Mouse (Mus musculus) adrenal gland, postnatal 4 days (tissue): ENCODE data around the gene Gm1113. TPM values are rescaled to one million over a fixed set of nuclear protein-coding genes. Genes with fewer than 3 reads are reported as not detected.

Experiments used
- DNase-seq, 2 experiments: peaks; one replicate each; pipeline ENCODE4 v3.0.0; 2021 to 2022; ENCODE audit warnings: low spot score in 2 of 2, mixed read lengths in 2 of 2
- long read RNA-seq, 2 experiments: library from polyadenylated mRNA; stranded (forward); transcript quantifications; one replicate each; pipeline ENCODE4 v2.0.0; 2021
- total RNA-seq, 2 experiments: library from RNA; stranded (reverse); gene quantifications; 2 replicates each; pipeline ENCODE4 v1.2.3; 2021

Gene Gm1113
- total RNA-seq: not detected
- long read RNA-seq, experiment 1: 0 reads
- long read RNA-seq, experiment 2: 0 reads

DNA sequence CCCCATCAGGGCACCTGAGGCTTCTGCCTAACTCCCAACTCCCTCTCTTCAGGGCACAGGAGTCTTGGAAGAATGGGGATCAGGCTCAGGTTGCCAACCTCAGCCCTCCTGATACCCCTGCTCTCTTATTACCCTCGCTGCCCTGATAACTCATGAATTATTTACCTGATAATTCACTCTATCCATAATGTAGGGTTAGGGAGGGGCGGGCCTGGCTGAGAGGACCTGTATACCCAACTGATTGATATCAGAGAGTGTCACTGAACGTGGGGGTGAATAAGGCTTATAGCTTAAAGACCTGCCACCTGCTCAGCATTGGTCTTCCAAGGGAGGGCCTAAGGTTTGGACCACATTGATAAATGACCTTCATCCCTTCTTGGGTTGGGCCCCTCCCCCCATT is at the start of gene Gm1113:
Gene Gm1113 (minus strand): TSS at position 101 of the 400 bp plus-strand sequence.
- no peak for DNase-seq

DNA sequence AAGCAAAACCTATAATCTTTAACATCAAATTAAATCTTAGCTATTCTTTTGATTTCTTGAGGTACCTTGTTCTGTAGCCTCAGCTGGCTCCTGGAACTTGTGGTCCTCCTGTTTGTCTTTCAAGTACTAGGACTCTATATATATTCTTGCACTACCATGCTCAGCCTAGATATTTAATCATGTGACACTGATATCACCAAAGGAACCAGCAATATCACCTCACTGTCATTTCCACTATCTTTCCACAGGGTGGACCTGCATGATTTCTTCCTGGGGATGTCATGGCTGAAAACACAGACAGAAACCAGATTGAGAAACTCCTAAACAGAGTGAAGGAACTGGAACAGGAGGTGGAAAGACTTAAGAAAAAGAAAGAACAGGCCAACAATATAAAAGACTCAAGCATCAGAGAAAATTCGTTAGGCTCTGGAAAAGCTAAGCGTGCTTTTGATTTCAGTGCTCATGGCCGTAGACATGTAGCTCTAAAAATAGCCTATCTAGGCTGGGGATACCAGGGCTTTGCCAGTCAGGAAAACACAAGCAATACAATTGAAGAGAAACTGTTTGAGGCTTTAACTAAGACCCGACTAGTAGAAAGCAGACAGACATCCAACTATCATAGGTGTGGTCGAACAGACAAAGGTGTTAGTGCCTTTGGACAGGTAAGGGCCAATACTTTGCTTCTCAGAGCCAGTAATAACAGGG is 46.6 kb upstream of the Gm1113 start:
- no peak for DNase-seq

DNA sequence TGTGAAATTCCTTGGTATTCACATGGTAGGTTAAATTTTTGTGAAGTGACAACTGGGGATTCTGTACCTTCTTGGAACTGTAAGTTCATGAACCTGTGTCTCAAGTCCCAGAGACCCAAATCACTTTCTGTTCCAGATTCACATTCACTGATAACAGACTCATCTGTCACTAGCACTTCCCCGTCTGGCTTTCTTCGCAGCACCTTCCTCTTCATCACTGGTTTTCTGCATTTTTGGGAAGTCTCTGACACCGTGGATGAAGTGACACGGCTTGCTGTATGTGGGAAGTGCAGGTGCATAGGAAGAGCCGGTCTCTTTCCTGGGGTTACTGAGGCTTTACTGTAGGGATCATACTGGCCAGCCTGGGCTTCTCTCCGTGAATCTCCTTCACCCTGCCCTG is 43.5 kb upstream of the Gm1113 start:
- DNase-seq: no peak

DNA sequence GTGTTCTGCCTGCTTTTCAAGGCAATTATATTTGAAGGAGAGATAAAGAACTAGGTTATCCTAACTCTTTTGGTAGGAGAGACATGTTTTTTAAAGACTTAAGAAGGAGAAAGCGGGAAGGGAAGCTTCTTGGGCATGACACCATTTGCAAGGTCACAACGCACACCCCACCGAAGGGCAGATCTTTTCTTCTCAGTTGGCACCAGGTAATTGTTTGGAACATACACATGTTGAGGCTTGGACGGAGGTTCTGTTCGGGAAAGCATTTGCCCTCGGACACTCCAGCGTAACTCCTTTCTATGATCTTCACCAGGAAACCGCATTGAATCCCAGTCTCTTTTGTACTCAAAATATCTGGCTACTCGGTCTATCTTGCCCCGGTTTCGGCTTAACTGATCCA is 43.0 kb upstream of the Gm1113 start:
- DNase-seq: no peak

DNA sequence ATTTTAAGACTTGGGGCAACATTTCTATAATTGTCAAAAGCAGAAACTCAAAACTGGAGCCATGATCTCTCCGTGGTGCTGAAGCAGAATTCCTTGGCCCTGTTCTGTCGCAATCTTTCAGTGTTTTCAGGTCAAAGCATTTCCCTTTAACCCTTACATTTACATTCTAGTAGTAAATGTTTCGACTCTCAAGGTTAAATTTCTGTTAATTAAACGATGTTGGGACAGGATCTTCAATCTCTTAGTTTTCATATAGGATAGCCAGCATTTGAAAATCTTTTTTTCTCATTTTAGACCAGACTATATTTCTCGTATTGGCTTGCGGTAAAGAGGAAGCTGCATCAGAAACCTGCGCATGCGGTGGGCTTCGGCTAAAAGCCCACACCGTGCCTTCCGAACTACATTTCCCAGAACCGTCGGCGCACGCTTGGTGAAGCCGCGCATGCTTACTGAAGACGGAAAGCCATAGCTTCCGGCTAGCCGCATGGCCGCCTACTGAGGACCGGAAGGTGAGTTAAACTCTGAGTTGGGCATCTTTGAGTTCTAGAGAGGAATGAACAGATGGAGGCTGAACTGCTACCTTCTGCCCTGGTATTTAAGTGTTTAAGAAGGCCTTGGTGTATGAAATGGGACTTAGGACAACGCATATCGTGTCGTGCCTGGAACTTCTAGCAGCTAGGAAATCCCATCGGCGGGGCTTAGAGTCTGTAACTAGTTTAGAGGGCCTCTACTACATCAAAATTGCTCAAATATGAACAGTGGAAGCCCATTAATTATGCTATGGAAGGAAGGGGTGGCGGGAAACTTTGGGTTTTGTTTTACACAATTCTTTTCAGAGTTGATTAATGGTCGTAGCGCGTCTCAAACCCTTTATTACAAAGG is 41.2 kb upstream of the Gm1113 start:
- peak; percentile 30 to 43 for DNase-seq

DNA sequence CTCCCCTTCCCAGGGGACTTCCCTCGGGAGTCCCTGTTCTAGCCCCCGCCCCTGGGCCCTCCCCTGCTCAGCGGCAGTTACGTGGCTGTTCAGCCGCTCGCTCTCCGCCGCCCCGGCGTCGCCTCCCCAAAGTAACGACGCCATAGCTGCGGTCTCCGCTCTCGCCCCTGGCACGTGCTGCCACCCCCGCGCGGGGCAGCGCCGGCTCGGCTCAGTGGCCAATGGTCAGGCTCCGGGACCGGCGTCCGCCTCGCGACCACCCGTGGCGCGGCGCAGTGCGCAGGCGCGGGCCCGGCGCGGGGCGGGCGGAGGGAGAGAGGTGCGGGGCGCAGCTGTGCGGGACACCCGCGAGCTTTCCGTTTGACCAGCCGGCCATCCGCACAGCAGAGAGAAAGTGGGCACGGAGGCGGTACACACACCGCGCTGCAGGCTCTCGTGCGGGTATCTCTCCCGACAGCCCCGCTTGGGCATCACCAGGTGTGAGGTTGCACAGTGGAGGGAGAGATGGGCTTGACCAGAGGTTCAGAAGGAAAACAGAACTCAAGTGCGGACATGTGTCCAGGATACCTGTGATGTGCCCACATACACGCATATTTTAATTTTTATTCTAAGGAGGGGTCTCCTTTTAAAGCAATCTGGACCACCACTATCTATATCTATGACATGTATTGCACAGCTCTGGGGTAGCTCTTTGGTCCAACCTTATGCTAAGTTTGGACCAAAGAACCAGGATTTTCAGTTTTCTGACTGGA is 40.4 kb upstream of the Gm1113 start, which contains the start of the genes Ddx25 and Pus3:
Gene Ddx25 (minus strand): TSS at position 272 of the 752 bp plus-strand sequence.
Gene Pus3 (plus strand): TSS at position 339 of the 752 bp plus-strand sequence.
- DNase-seq: no peak

DNA sequence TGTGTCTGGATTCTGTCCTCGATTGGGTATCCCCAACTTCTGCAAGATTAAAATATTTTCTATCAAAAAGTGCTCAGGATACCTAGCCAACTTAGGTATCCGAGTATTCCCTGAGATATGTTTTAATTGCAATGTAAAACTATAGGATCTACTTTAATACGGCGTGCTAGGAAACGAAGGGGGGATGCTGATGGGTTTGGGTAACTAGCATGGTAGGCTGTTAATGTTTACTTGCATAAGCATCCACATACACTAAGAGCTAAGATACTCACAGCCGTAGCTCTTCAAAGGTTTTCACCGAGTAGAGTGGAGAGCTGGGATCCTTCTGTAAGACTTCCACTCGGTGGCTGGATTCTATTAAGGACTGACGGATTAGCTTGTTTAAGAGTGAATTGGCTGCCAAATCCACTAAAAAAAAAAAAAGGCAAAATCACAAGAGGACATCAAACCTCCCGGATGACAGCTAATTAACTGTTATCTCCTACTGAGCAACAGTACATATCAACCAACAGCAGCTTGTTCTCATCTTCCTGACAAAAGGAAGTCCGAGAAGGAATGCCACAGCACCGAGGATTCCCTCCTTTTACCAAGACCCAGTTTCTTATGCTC is 38.5 kb upstream of the Gm1113 start:
- no peak for DNase-seq

DNA sequence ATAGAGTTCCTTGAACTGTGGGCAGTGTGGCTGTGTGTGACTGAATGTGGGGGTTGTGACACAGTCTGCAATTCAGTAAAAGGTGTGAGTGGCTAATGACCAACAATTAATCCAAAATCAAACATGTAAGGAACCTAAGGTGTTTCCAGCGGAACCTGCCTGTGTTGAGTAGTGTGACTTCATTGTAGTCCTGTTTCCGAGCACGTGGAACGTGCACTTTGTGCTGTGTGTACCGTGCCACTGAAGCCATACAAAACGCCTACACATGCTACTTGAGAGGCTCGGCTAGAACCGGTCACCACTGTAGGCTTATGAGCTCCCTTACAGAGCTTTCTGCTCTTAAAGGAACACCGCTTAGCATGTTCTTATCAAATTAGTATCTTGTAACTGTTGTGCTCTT is 30.4 kb upstream of the Gm1113 start:
- DNase-seq: no peak

DNA sequence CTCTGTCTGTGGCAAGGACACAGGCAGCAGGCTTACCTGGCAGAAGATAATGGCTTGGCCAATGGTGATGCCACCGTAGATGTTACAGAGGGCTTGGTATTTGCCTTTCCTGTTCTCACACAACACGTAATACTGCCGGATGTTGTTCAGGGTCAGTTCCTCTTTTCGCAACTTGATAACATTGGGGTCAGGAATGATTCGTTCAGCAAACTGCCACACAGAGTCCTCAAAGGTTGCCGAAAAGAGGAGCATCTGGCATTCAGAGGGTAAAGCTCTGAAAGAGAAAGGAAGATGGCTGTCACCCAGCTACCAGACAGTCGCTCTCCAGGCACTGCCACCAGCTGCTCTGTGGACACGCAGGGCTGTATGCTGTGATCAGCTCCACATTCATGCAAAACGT is 28.7 kb upstream of the Gm1113 start:
- no peak for DNase-seq

DNA sequence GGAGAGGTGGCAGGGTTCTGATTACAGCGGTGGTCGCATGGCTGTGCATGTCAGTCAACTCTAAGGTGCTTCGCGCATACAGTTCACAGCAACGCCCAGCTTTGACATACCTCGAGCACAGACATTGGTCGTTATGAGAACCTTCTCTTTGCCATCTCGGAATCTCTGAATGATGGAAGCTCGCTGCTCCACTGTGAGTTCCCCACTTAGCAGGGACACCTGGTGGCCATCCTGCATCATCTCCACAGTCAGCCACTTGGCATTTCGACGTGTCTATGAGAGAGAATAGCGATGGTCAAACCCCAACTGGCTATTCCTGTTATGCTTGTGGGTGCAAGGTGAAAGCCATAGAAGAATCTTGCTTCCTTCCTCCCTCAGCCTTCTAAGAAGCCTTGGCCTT is 27.6 kb upstream of the Gm1113 start:
- no peak for DNase-seq

DNA sequence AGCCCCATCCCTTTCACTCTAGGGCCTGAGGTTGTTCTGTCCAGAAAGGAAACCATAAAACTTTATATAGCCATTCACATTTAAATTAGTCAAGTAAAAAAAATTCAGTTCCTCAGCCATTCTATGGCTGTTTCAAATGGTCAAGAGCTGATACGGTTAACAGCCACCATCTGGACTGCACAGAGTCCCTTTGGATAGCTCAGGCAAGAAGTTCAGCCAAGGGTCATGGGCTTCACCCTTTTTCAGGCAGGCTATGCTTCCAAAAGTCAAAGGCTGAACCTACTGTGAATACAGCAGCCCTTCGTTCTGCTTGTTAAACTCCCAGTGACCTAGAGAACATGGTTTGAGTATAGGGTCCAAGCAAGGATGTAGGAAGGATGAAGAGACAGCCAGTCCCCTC is 26.6 kb upstream of the Gm1113 start:
- no peak for DNase-seq

DNA sequence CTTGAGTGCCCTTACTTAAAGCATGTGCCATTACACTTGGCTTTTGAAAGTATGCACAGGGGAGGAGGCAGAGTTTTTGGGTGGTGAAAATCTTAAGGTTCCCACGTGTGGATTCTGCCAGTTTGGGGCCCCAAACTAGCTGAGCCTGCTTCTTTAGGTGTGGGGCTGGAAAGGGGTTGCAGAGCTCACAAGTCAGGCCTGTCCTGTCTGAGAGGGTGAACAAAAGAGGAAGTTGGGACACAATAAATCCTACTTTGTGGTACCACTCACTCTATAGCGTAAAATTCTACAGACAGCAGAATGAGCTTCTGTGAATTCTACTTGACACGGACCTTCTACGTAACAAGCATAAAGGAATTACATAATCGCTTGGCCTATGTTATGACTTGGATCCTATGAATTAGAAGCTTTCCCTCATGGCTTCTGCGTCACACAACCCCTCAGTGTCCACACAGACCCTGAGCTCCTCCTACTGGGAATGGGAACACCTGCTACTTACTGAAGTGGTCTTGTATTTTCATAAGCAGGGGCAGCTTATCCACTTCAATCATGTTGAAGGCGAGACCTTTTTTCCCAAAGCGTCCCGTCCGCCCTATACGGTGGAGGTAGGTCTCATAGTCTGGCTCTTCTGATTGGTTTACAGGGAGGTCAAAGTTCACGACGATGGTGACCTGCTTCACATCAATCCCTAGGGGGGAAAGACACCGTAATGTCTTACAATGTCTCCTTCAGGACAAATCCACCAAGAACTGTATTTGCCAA is 25.2 kb upstream of the Gm1113 start:
- no peak for DNase-seq

DNA sequence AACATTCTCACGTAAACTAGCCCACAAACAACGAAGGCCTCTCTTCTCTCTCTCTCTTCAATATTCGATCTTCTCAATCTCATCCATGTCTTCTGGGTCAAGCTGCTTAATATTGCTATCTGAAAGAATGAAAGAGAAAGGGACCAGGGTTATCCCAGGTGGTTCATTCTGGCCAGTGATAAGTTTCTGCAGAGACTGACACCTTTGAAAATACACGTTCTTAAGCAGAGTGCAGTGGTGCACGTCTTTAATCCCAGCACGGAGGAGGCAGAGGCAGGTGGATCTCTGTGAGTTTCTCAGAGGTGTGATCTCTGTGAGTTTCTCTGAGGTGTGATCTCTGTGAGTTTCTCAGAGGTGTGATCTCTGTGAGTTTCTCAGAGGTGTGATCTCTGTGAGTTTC is 23.9 kb upstream of the Gm1113 start:
- no peak for DNase-seq

DNA sequence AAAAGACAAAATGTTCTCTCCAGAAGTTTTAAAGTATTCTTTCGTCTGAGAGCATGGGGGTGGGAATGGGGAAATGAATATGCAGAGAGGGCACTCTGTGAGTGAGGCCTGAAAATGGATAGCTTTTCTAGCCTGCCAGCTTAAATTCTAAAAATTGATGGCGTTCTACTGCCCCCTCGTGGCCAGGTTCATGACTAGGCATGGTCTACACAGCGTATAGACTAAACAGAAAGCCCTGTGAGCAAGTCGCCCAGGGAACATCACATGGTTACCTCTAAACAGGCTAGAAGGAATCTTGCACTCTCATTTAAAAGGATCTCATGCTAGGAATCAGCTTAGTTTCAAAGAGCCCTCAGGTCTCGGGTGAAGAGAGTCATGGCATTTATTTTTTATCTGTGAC is 23.4 kb upstream of the Gm1113 start:
- peak; percentile 60 to 61 for DNase-seq

DNA sequence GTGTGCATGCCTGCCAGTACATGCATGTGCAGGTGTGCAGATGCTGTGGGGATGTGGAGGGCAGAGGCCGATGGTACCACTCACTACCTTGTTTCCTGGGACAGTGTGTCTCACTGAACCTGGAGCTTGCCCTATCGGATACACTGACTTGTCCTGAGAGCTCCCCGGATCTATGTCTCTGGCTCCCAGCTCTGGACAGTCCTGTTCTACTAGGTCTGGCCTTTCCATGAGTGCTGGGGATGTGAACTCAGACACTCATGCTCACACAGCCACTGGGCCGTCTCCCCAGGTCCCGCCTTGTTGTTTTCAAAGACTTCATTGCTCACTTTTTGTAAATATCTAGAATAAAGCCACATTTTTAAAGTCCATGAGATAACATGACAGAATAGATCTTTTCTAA is 23.0 kb upstream of the Gm1113 start:
- no peak for DNase-seq

DNA sequence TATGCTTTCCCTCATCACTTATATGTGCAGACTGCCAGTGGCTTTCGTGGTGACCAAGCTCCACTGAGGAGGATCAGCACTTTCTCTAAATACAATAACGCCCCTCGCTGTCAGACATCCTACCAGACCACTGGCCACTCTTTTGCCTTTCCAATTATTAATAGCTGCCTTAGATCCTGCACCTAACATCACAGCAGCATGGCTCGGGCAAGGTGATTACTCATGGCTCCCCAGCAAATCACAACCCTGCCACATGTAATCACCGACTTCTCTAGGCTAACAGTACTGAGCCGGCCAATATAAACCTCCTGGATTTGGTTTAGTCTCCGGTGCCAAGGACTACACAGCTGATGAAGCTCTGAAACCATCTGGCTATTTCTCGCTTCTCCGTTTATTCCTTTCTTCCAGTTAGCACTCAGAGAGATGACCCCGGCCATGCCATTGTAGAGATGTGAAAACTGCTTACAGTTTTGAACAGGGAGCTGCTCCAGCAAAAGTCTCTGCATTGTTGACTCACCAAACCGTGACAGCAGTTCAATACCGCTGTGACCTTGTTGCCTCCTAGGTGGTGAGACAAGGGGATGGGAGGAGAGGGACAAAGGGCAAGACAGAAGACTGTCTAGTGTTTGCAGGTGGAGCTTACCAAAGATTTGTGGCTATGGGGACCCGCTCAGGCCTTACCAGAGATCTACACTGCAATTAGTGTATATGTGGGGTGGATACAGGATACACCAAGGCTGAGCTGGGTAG is 21.1 kb upstream of the Gm1113 start:
- no peak for DNase-seq

DNA sequence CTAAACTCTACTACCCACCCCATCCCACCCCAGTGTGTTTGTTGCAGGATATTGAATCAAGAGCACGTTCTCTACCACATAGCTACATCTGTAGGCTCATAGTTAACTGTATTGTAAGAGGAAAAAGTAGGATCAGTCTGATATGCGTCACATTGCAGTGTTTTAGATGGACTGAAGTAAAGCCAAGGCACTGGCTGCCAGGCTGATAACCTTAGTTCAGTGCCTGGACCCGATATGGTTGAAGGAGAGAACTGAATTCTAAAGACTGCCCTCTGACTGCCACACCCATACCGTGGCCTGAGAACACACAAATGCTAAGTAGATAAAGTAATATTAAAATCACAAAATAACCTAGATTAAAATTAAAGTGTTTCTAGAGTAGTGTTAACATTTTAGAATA is 17.8 kb upstream of the Gm1113 start:
- DNase-seq: no peak

DNA sequence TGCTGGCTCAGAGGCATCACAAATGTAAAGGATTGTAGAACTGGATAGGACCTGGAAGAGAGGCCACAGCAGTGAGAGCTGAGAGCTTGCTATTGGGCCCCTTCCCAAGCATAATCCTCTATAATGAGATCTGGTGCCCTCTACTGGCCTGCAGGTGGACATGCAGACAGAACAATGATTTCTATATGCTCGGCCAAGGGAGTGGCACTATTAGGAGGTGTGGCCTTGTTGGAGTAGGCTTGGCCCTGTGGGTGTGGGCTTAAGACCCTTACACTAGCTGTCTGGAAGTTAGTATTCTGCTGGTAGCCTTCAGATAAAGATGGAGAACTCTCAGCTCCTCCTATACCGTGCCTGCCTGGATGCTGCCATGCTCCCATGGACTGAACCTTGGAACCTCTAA is 17.0 kb upstream of the Gm1113 start:
- no peak for DNase-seq

DNA sequence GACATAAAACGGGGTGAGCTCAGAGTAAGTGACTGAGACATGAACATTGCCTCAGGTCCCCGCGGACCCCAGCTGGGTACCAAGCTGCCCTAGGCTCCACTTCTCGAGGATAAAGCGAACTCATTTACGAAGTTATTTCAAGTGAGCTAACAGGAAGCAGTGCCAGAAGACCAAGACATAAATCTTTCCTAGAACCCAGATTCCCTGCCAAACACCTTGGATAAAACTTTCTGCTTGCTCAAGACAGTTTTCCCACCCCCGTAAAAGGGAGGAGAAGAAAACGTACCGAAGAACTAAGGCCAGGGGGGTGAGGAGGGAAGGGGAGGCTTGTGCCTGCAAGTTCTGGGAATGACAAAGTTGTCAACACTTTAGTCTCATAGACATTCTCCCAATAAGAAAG is 15.2 kb upstream of the Gm1113 start:
- DNase-seq: no peak

DNA sequence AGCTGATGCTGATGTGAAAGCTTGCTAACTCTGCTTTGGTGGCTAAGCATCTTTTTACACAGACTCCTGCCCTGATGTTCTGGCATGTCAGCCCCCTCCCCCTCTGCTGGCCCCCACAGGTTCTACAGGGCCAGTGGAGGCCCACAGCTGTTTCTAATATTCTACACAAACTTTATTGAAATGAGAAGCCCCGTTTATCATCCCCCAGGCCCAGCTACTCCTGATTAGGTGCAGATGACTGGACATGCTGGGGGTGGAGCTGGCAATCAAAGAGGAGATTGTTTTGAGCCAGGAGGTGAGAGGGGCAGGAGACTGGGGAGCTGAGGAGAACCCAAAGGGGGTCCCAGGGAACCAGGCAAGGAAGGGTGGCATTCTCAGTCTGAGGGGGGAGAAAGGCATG is 11.7 kb upstream of the Gm1113 start:
- DNase-seq: no peak
